Mouse (Mus musculus): ENCODE data around the gene Bend4. TPM values are rescaled to one million over a fixed set of nuclear protein-coding genes. Genes with fewer than 3 reads are reported as not detected.

The Bend4 gene
- polyA plus RNA-seq, 1 experiment from 2014 or later, result 2.2 TPM

- Histone ChIP-seq H3K9me3 (replicated peaks; ENCODE audit: low read length) (no peaks in the 10 kb centered on the region), H3K36me3 (ENCODE audit: insufficient read depth, low read length) (no peaks in the 10 kb centered on the region), H3K27me3 (ENCODE audit: insufficient read depth, low read length) (0 out of 2 replicates have a peak, but pooled peaks cover 5% of the 10 kb centered on the region), H3K4me3 (replicated peaks; ENCODE audit: low read depth, low read length) (no peak overlapping the region), H3K4me2 (ENCODE audit: low read length) (no peak overlapping the region), H3K4me1 (replicated peaks; ENCODE audit: insufficient read depth, low read length) (no peaks in the 10 kb centered on the region), H3K9ac (ENCODE audit: low read depth, low read length) (no peak overlapping the region), H3K27ac (no peak overlapping the region)
- DNase-seq (ENCODE audit: low spot score) (no peak), ATAC-seq (replicated peaks; ENCODE audit: low FRiP score, low read depth) (no peak)
- TF ChIP-seq CTCF (IDR thresholded peaks at IDR 0.05; ENCODE audit: low read depth), result no peak
- WGBS, result 85% methylated on average over 2 of the region's 2 CpGs
Observed at GRCm38 (mm10) chr5:67423963-67424362, 4.1 kb downstream of the Bend4 start.

- no peak for TF ChIP-seq CTCF (IDR thresholded peaks at IDR 0.05; ENCODE audit: low read depth)
- Histone ChIP-seq H3K9ac (ENCODE audit: low read depth, low read length) (no peak overlapping the region), H3K9me3 (replicated peaks; ENCODE audit: low read length) (no peaks in the 10 kb centered on the region), H3K27me3 (ENCODE audit: insufficient read depth, low read length) (0 out of 2 replicates have a peak, but pooled peaks cover 5% of the 10 kb centered on the region), H3K4me3 (replicated peaks; ENCODE audit: low read depth, low read length) (no peak overlapping the region), H3K36me3 (ENCODE audit: insufficient read depth, low read length) (no peaks in the 10 kb centered on the region), H3K4me2 (ENCODE audit: low read length) (no peak overlapping the region), H3K27ac (no peak overlapping the region), H3K4me1 (replicated peaks; ENCODE audit: insufficient read depth, low read length) (no peaks in the 10 kb centered on the region)
- DNase-seq (ENCODE audit: low spot score), result no peak
- 76% methylated on average over 9 of the region's 9 CpGs for WGBS
- no peak for ATAC-seq (replicated peaks; ENCODE audit: low FRiP score, low read depth)
Observed at GRCm38 (mm10) chr5:67423326-67423725, 4.8 kb downstream of the Bend4 start.

GRCm38 (mm10) chr5:67419407-67419806 lies 8.7 kb downstream of the Bend4 start:
- DNase-seq (ENCODE audit: low spot score) (no peak), ATAC-seq (replicated peaks; ENCODE audit: low FRiP score, low read depth) (no peak)
- no peak overlapping the region for H3K27ac ChIP-seq
- 0 out of 2 replicates have a peak, but pooled peaks cover 3% of the 10 kb centered on the region for H3K36me3 ChIP-seq (ENCODE audit: insufficient read depth, low read length)
- no peak for TF ChIP-seq CTCF (IDR thresholded peaks at IDR 0.05; ENCODE audit: low read depth)
- 67% methylated on average over 4 of the region's 4 CpGs for WGBS
- no peaks in the 10 kb centered on the region for H3K9me3 ChIP-seq (replicated peaks; ENCODE audit: low read length)
- H3K4me3 ChIP-seq (replicated peaks; ENCODE audit: low read depth, low read length), result no peak overlapping the region
- H3K4me1 ChIP-seq (replicated peaks; ENCODE audit: insufficient read depth, low read length), result no peaks in the 10 kb centered on the region
- no peak overlapping the region for H3K4me2 ChIP-seq (ENCODE audit: low read length)
- H3K27me3 ChIP-seq (ENCODE audit: insufficient read depth, low read length), result no peaks in the 10 kb centered on the region
- H3K9ac ChIP-seq (ENCODE audit: low read depth, low read length), result no peak overlapping the region

- 64% methylated on average over 7 of the region's 7 CpGs for WGBS
- TF ChIP-seq CTCF (IDR thresholded peaks at IDR 0.05; ENCODE audit: low read depth), result no peak
- Histone ChIP-seq H3K4me1 (replicated peaks; ENCODE audit: insufficient read depth, low read length) (no peaks in the 10 kb centered on the region), H3K4me3 (replicated peaks; ENCODE audit: low read depth, low read length) (no peak overlapping the region), H3K9ac (ENCODE audit: low read depth, low read length) (no peak overlapping the region), H3K4me2 (ENCODE audit: low read length) (no peak overlapping the region), H3K27me3 (ENCODE audit: insufficient read depth, low read length) (no peaks in the 10 kb centered on the region), H3K9me3 (replicated peaks; ENCODE audit: low read length) (no peaks in the 10 kb centered on the region), H3K36me3 (ENCODE audit: insufficient read depth, low read length) (no peaks in the 10 kb centered on the region), H3K27ac (no peak overlapping the region)
- DNase-seq (ENCODE audit: low spot score), result no peak
- no peak for ATAC-seq (replicated peaks; ENCODE audit: low FRiP score, low read depth)
Observed at GRCm38 (mm10) chr5:67411475-67411874, 16.6 kb downstream of the Bend4 start.

- Histone ChIP-seq H3K4me1 (replicated peaks; ENCODE audit: insufficient read depth, low read length) (no peaks in the 10 kb centered on the region), H3K27me3 (ENCODE audit: insufficient read depth, low read length) (no peaks in the 10 kb centered on the region), H3K36me3 (ENCODE audit: insufficient read depth, low read length) (no peaks in the 10 kb centered on the region), H3K27ac (no peak overlapping the region), H3K4me2 (ENCODE audit: low read length) (no peak overlapping the region), H3K4me3 (replicated peaks; ENCODE audit: low read depth, low read length) (no peak overlapping the region), H3K9ac (ENCODE audit: low read depth, low read length) (no peak overlapping the region), H3K9me3 (replicated peaks; ENCODE audit: low read length) (no peaks in the 10 kb centered on the region)
- 60% methylated on average over 4 of the region's 4 CpGs for WGBS
- DNase-seq (ENCODE audit: low spot score), result no peak
- TF ChIP-seq CTCF (IDR thresholded peaks at IDR 0.05; ENCODE audit: low read depth), result no peak
- no peak for ATAC-seq (replicated peaks; ENCODE audit: low FRiP score, low read depth)
Observed at GRCm38 (mm10) chr5:67410426-67410825, 17.7 kb downstream of the Bend4 start.

- no peak for TF ChIP-seq CTCF (IDR thresholded peaks at IDR 0.05; ENCODE audit: low read depth)
Observed at GRCm38 (mm10) chr5:67408391-67408790, 19.7 kb downstream of the Bend4 start.

GRCm38 (mm10) chr5:67404919-67405318 lies 23.2 kb downstream of the Bend4 start:
- no peak for TF ChIP-seq CTCF (IDR thresholded peaks at IDR 0.05; ENCODE audit: low read depth)
- no peaks in the 10 kb centered on the region for H3K36me3 ChIP-seq (ENCODE audit: insufficient read depth, low read length)

More at GRCm38 (mm10) chr5:67408391-67408790, 19.7 kb downstream of the Bend4 start:
- no peaks in the 10 kb centered on the region for H3K27me3 ChIP-seq (ENCODE audit: insufficient read depth, low read length)
- no peak overlapping the region for H3K9ac ChIP-seq (ENCODE audit: low read depth, low read length)
- WGBS, result 81% methylated on average over 6 of the region's 6 CpGs
- no peaks in the 10 kb centered on the region for H3K9me3 ChIP-seq (replicated peaks; ENCODE audit: low read length)
- no peaks in the 10 kb centered on the region for H3K36me3 ChIP-seq (ENCODE audit: insufficient read depth, low read length)
- H3K4me1 ChIP-seq (replicated peaks; ENCODE audit: insufficient read depth, low read length), result no peaks in the 10 kb centered on the region
- ATAC-seq (replicated peaks; ENCODE audit: low FRiP score, low read depth) (no peak), DNase-seq (ENCODE audit: low spot score) (no peak)
- H3K4me3 ChIP-seq (replicated peaks; ENCODE audit: low read depth, low read length), result no peak overlapping the region
- no peak overlapping the region for H3K4me2 ChIP-seq (ENCODE audit: low read length)
- H3K27ac ChIP-seq, result no peak overlapping the region

More at GRCm38 (mm10) chr5:67404919-67405318, 23.2 kb downstream of the Bend4 start:
- Histone ChIP-seq H3K9me3 (replicated peaks; ENCODE audit: low read length) (no peaks in the 10 kb centered on the region), H3K9ac (ENCODE audit: low read depth, low read length) (no peak overlapping the region), H3K27ac (no peak overlapping the region), H3K27me3 (ENCODE audit: insufficient read depth, low read length) (no peaks in the 10 kb centered on the region), H3K4me3 (replicated peaks; ENCODE audit: low read depth, low read length) (no peak overlapping the region), H3K4me1 (replicated peaks; ENCODE audit: insufficient read depth, low read length) (peaks cover 10% of the 10 kb centered on the region; the same call in 1 of the 2 replicates), H3K4me2 (ENCODE audit: low read length) (no peak overlapping the region)
- no peak for ATAC-seq (replicated peaks; ENCODE audit: low FRiP score, low read depth)
- 64% methylated on average over 9 of the region's 9 CpGs for WGBS
- no peak for DNase-seq (ENCODE audit: low spot score)
